Mouse (Mus musculus): Measurements from ENCODE around the gene R3hdm4. TPM values are rescaled to one million over a fixed set of nuclear protein-coding genes. Genes with fewer than 3 reads are reported as not detected.
"Not testable (repeated sequence)": the region's sequence is repeated elsewhere in the genome, so short reads cannot be mapped to it uniquely, and the experiment has no call there.

R3hdm4 gene
- polyA plus RNA-seq (2017; shearing (Covaris generic)): 100 to 1,000 TPM in 1 of 2 experiments, 10 to 100 TPM in 1; 93.5 to 104 TPM

DNA sequence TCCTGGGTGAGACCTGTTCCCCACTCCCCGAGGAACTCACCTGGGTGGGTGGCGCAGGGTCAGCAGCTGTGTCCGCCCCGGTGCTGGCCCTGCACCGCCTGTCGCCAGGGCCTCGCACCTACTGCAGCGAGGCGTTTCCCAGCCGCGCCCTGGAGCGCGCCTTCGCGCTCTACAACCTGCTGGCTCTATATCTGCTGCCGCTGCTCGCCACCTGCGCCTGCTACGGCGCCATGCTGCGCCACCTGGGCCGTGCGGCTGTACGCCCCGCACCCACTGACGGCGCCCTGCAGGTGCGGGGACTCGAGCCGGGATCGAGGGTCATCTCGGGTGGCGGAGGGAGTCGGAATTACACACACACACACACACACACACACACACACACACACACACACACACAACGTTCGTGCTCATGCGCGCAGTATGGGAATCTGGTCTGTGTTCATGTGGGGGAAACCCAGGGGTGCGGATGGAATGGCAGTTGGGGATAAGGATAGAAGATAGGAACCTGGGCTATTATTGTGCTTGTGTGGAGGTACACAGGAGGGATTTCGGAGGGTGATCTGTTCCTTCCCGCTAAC, at the start of gene R3hdm4:
R3hdm4 (minus strand) TSS at position 251 of the 578 bp plus-strand sequence.
- no peak for ATAC-seq

DNA sequence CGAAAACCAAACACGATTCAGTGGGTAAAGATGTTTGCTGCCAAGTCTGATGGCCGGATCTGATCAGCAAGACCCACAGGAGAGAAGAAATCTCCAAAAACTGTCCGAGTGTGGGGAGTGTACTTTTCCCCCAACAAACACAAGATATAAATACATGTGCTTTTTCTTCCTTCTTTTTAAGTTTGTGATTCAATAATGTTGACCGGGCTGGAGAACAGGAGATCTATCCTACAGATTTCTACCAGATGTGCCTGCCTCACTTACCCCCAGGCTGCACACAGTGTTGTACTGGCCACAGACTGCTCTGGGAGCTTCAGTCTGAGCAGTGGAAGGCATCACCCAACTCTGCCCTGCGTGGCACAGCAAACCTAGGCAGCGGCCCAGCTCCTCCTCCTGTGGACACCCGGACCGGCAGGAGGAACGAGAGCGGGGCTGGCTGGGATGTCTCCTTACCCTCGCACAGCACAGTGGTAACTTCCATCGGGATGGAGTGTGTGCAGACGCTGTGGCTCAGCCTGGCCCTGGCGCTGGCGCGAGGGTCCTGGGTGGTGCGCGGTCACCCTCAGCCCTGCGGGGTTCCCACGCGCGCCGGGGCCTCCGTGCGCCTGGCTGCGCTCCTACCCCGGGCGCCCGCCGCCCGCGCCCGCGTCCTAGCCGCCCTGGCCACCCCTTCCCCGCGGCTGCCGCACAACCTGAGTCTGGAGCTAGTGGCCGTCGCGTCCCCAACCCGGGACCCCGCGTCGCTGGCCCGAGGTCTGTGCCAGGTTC, 49.6 kb upstream of the R3hdm4 start, which contains the start of gene Grin3b:
Grin3b (plus strand) TSS at position 301 of the 768 bp plus-strand sequence.
- no peak for ATAC-seq

DNA sequence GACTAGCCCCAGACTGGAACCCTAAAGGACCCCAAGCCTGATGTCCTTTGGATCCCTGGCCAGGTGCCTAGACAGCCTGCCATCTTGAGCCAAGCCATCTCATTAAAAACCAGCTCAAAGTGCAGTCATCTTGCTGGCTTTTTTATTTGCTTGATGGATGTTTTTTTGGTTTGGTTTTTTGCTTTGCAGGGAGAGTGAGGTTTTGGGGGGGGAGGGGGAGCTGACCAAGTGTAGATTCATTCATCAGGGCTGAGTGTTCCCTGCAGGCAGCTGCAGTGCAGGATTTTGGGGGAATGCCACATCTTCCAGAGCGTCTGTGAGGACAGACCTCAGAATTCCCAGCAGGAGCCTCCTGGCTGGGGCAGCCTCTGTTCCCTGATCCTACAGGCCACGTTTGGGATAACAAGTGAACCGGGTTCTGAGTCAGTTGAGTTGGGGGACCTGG, 48.1 kb upstream of the R3hdm4 start:
- no peak for ATAC-seq

DNA sequence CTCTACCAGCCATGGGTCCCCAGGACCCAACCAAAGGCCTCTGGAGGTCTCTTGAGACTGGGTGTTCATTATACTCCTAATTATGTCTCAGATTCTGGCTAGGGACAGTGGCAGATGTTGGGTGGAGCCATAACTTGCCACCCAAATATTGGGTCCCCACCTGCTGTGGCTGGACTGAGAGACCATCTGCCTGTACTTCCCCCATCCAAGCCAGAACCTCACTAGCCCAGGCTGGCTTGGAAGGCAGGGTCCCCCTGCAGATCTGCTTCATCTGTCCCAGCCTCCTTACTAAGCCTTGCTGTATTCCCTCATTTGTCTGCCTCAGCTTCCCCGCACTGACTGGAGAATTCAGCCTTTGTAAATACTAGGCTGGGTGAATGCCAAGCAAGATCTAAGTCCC, 47.2 kb upstream of the R3hdm4 start:
- no peak for ATAC-seq

DNA sequence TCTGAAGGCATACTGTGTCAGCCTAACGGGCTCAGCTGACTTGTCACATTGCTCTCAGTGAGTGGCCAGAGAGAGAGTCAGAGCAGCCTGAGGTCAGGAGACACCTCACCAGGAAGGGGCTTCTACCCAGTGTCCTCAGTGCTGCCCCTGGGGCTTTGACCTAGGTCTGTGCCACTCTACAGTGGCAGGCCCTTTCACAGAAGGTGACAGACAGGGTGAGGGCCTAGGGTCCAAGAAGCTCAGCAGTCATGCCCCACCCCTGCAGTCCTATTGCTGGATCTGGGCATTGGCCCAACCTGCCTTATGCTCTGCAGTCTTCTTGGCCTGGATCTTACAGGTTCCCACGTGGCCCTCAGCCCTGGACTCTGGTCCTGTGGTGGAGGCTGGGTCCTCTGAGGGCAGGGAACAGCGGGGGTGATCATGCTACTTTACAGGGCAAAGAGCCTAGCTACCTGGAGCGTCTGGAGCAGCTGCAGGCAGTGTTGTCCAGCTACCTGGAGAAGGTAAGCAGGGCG, 45.9 kb upstream of the R3hdm4 start:
- no peak for ATAC-seq

GRCm38 (mm10) chr10:79965325-79965724, 44.3 kb upstream of the R3hdm4 start:
- no peak for ATAC-seq

GRCm38 (mm10) chr10:79964727-79965126, 43.7 kb upstream of the R3hdm4 start:
- ATAC-seq: no peak

DNA sequence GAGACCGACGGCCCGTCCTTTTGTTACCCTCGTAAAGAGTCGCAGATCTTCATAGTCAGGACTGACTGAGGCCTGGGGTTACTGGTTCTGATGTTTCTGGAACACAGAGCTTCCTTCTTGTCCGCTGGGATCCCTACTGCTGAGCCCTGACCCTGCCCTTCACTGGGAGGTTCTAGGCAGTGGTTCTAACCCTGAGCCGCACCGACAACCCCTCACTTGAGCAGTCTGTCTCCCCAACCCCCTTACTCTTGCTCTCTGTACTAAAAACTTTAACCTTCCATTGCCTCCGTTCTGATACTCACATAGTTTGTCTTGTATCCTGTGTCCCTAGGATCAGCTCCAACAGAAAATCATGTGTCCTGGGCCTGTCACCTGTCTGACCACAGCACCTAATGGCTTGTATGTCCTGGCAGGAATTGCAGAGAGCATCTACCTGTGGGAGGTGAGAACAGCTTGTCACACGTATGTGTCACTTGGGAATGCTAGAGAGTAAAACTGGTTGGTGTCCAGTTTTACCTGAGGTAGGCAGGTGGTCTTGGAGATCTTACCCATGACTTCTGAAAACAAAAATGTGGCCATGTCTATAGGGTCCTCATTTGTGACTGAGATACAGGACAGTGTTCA, 39.8 kb upstream of the R3hdm4 start:
- no peak for ATAC-seq

DNA sequence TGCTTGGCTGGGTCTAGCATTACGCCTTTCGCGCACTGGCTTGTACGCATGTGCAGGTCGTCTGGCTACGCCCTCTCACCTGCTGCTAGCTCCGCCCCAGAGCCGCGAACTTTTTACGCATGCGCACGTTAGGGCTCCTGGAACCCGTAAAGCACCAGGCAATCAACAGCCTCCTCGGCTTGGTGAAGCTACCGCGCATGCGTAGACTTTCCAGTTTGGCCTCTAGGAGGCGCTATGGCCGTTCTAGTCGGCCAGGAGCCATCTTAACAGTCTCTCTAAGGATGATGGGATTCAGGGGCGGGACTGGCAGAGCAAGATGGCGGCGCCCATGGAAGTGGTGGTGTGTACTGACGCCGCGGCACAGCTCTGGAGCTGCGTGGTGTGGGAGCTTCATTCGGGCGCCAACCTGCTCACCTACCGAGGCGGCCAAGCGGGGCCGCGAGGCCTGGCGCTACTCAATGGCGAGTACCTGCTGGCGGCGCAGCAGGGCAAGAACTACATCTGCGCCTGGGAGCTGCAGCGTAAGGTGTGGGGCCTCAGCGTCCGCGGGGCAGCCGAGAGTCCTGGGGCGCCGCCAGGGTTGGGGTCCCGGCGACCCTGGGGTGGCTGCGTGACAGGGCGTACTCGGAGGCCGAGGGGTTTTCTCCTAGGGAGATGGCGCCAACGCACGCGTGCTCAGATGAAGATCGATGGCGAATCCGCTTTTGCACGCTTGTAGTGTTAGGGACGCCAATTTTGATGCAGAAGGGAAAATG, 39.0 kb upstream of the R3hdm4 start, which contains the start of gene Wdr18:
Wdr18 (plus strand) TSS at position 306 of the 755 bp plus-strand sequence.
- ATAC-seq: peak; percentile 94

DNA sequence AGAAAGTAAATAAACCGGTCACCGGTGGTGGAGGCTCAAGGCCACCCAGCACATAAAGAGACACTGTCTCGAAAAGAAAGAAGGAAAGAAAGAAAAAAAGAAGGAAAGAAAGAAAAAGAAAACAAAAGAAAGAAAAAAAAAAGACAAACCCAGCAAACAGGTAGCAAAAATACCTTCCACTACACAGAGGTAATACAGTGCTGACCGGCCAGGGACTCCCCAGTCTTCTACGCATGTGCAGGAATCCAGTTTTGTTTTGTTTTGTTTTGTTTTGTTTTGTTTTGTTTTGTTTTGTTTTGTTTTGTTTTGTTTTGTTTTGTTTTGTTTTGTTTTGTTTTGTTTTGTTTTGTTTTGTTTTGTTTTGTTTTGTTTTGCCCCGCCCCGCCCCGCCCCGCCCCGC, 38.4 kb upstream of the R3hdm4 start:
- not testable (repeated sequence) for ATAC-seq

DNA sequence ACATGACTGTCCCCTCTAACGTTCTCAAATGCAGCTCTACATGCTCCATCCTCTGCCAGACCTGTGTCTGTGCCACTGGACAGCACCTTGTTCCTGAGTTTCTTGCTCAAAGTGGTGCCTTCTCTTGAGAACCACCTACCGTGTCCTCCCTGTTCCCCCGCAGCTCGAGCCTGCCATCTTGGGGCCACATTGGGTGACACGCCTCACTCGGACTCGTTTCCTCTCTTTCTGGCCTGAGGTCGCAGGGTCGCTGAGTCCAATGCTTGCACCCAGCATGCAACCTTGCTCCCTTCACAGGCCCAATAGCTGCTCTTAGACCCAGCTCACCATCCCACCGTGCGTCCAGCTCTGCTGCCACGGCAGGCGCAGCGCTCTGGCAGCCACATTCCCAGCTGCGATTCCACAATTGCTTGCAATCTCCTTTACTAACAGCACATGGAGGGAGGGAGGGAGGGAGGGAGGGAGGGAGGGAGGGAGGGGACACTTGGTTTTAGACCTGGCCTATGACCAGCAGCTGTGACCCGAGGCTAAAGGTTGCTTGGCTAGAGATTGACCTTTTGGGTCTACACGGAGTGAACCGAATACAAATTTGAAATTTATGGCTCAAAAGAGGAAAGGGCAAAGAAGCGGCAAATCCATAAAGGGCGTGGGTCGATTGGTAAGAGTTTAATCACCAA, 37.3 kb upstream of the R3hdm4 start:
- peak; percentile 18 for ATAC-seq

DNA sequence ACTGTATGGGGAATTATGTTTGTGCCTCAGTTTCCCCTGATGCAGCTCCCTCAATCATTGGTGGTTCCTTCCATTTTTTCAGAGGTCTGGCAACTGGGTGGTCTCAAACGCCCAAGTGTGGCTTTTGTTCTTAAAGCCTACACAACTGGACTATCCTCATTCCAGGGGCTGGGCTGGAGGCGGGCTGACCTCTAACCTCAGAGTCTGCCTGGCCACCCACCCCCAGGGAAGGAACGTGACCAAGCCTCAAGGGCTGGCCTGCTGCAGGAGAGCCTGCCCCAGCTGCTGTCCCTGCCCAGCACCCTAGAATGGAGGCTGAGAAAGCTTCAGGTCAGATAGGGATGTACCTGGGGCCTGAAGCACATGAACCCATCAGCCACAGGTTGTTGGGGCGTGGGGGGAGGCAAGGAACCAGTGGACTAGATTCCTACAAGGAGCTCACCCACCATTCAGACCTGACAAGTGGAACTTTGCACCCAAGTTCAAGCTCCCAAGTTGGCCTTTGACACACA, 35.7 kb upstream of the R3hdm4 start:
- ATAC-seq: no peak

DNA sequence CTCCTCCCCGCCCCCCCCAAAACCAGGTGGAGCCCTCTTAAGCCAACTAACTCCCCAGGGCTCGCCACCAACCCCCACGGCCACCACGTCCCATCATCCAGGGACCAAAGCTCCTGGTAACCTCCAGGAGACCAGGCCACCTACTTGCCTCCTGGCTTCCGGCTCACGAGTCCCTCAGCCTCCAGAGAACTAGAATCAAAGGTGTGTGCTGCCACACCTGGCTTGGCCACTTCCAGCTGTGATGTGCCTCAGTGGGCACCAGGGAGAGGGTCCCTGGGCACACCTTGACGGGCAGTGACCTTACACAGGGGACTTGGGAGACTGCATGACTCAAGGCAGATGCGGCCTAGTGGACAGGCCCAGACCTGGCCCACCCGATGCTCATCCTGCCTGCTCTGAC, 34.7 kb upstream of the R3hdm4 start:
- no peak for ATAC-seq

- no peak for ATAC-seq
Observed at GRCm38 (mm10) chr10:79953946-79954345, 32.9 kb upstream of the R3hdm4 start.

GRCm38 (mm10) chr10:79950661-79951060, 29.7 kb upstream of the R3hdm4 start:
- ATAC-seq: no peak

- ATAC-seq: no peak
Observed at GRCm38 (mm10) chr10:79949873-79950272, 28.9 kb upstream of the R3hdm4 start.

DNA sequence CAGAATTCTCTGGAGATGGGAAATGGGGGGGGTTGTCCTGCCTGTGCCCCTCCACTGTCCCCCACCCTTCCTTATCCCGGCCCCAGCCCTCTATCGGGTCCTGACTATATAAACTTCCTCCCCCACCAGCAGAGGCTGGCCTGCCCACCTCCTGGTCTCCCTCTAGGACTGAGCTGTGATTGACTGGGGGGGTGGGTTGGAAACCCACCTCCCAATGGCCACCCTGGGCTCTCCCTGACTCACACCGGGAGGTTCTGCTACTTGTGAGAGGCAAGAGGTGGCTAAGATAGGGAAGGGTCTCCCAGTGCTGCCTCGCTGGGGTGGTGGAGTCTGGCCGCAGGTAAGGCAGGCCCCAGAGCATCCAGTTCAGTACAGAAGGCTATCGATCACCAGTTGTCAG, 26.5 kb upstream of the R3hdm4 start:
- ATAC-seq: no peak

DNA sequence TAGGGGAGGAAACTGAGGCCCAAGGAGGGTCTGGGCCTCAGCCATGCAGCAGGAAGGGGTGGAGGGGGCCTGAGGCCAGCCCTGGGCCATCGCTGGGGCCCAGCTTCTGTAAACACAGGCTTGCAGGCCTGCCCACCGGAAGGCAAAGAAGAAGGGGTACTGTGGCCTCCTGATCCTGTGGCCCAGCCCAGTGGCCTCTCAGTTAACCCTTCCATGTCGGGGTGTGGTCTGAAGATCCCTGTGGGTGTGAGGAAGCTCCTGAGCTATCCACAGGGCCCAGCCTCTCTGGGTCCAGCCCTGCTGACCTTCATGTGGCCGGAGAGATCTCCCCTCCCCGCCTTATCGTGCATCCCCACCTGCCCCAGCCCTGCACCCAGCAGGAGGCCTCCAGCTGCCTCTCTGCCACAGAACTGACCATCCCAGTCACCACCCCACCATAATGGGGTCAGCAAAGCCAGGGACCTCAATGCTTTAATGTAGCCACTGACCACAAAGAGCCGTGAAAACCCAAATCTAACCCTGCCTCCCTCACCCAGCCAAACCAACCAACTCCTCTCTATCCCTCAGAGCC, 25.8 kb upstream of the R3hdm4 start:
- no peak for ATAC-seq

GRCm38 (mm10) chr10:79945507-79946234, 24.7 kb upstream of the R3hdm4 start:
- ATAC-seq: no peak

DNA sequence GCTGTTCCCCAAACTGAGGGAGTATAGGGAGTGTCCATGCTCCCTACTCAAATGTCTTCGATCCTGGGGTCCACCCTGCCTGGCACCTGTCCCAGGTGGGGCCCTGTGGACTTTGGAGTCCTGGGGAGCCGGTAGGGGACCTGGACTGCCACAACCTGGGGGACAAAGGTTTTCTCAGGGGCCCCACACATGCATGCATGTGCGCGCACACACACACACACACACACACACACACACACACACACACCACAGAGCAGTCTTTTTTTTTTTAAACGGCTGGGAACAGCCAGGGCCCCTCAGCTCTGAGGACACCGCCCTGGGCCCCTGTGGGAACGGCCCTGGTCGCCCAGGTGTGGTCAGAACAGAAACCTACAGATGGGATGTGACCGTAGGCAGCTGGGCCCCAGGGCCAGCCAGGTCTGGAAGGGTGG, 22.5 kb upstream of the R3hdm4 start:
- no peak for ATAC-seq

DNA sequence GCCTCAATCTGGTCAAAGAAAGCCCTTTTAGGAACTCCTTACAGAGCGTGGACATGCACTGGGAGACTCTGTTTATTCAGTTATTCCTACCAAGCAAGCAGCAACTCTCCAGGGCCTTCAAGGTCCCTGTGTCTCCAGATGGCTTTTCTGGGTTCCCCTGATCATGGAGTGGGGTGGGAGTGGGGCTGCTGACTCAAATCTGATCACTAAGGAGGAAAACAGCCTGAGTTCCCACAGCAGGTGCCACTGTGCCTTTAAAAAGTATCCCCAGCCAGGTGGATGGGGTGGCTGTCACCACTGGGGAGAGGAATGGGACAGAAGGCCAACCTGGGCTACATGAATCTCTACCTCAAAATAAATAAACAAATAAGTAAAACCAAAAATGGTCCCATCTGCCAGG, 22.0 kb upstream of the R3hdm4 start:
- no peak for ATAC-seq
